Mouse (Mus musculus): ENCODE results near the gene Olfr1432.
"Not testable (repeated sequence)": the region's sequence is repeated elsewhere in the genome, so short reads cannot be mapped to it uniquely, and the experiment has no call there.

Olfr1432 gene

GRCm38 (mm10) chr19:12232496-12232895 is at the start of gene Olfr1432:
Gene Olfr1432 (minus strand): TSS chr19:12232596.
- not testable (repeated sequence) for DNase-seq (ENCODE audit: low spot score in 2 of 2)

- no peak for DNase-seq (ENCODE audit: low spot score in 2 of 2)
Observed at GRCm38 (mm10) chr19:12279554-12279953, 47.2 kb upstream of the Olfr1432 start, which contains the start of gene Olfr1434. Gene Olfr1434 (plus strand): TSS chr19:12279854.

- no peak for DNase-seq (ENCODE audit: low spot score in 2 of 2)
Observed at GRCm38 (mm10) chr19:12260732-12261131, 28.3 kb upstream of the Olfr1432 start, which contains the start of gene Olfr235. Gene Olfr235 (plus strand): TSS chr19:12261032.

GRCm38 (mm10) chr19:12241559-12241958 is 9.2 kb upstream of the Olfr1432 start, which contains the start of gene Olfr262:
Gene Olfr262 (minus strand): TSS chr19:12241659.
- no peak for DNase-seq (ENCODE audit: low spot score in 2 of 2)

- DNase-seq (ENCODE audit: low spot score in 2 of 2), result no peak
Observed at GRCm38 (mm10) chr19:12200334-12200733, 32.1 kb downstream of the Olfr1432 start, which contains the start of gene Olfr1431. Gene Olfr1431 (plus strand): TSS chr19:12200634.

- DNase-seq (ENCODE audit: low spot score in 2 of 2), result not testable (repeated sequence)
Observed at GRCm38 (mm10) chr19:12199076-12199475, 33.3 kb downstream of the Olfr1432 start.
